Mouse (Mus musculus) testis, adult 2 months (tissue): Measurements from ENCODE around the gene Alox12.

Experiments
- CTCF ChIP-seq: fragments of 200-500 bp; IDR thresholded peaks from 2 replicates; pipeline ENCODE4 v1.5.1; 2012; ENCODE audit warnings: low read depth, mild to moderate bottlenecking, inconsistent platforms, low read length, moderate library complexity; ENCODE audit not compliant: control insufficient read depth, insufficient read depth, insufficient replicate concordance
- POLR2A ChIP-seq: fragments of 200-500 bp; IDR thresholded peaks from 2 replicates; pipeline ENCODE4 v1.6.1; 2012; ENCODE audit warnings: low read depth, mild to moderate bottlenecking, inconsistent platforms, low read length, moderate library complexity; ENCODE audit not compliant: control insufficient read depth

GRCm38 (mm10) chr11:70236717-70237116 is 18.4 kb downstream of the Alox12 start:
- TF ChIP-seq CTCF, result no peak
- TF ChIP-seq POLR2A, result no peak
